Mouse (Mus musculus): Measurements from ENCODE around the gene Gabrr1.
"Not testable (repeated sequence)": the region's sequence is repeated elsewhere in the genome, so short reads cannot be mapped to it uniquely, and the experiment has no call there.

The Gabrr1 gene

GRCm38 (mm10) chr4:33132221-33132620 is at the start of gene Gabrr1:
Gabrr1 (plus strand) TSS chr4:33132521.
- H3K27me3 ChIP-seq (ENCODE audit: insufficient read depth, low read length): no peaks in the 10 kb centered on the region
- no peaks in the 10 kb centered on the region for H3K9me3 ChIP-seq (ENCODE audit: low read length)
- no peaks in the 10 kb centered on the region for H3K36me3 ChIP-seq (ENCODE audit: insufficient read depth, low read length)
- TF ChIP-seq POU5F1 (IDR thresholded peaks at IDR 0.05; ENCODE audit: borderline replicate concordance, low read length): no peak
- no peak for TF ChIP-seq CTCF (conservative IDR thresholded peaks at IDR 0.05; ENCODE audit: low read length)
- no peak for TF ChIP-seq NANOG (IDR thresholded peaks at IDR 0.05; ENCODE audit: borderline replicate concordance, low read length)
- no peak within 1 kb of the TSS for H3K4me3 ChIP-seq (replicated peaks; ENCODE audit: low read length)
- no peaks in the 10 kb centered on the region for H3K4me1 ChIP-seq (replicated peaks; ENCODE audit: low read depth, low read length)

GRCm38 (mm10) chr4:33099118-33099694 is 33.1 kb upstream of the Gabrr1 start:
- no peak overlapping the region for H3K4me3 ChIP-seq (replicated peaks; ENCODE audit: low read length)
- H3K9me3 ChIP-seq (ENCODE audit: low read length): peaks cover 9% of the 10 kb centered on the region
- no peaks in the 10 kb centered on the region for H3K4me1 ChIP-seq (replicated peaks; ENCODE audit: low read depth, low read length)
- no peaks in the 10 kb centered on the region for H3K27me3 ChIP-seq (ENCODE audit: insufficient read depth, low read length)
- no peaks in the 10 kb centered on the region for H3K36me3 ChIP-seq (ENCODE audit: insufficient read depth, low read length)
- TF ChIP-seq POU5F1 (IDR thresholded peaks at IDR 0.05; ENCODE audit: borderline replicate concordance, low read length): no peak
- no peak for TF ChIP-seq NANOG (IDR thresholded peaks at IDR 0.05; ENCODE audit: borderline replicate concordance, low read length)

DNA sequence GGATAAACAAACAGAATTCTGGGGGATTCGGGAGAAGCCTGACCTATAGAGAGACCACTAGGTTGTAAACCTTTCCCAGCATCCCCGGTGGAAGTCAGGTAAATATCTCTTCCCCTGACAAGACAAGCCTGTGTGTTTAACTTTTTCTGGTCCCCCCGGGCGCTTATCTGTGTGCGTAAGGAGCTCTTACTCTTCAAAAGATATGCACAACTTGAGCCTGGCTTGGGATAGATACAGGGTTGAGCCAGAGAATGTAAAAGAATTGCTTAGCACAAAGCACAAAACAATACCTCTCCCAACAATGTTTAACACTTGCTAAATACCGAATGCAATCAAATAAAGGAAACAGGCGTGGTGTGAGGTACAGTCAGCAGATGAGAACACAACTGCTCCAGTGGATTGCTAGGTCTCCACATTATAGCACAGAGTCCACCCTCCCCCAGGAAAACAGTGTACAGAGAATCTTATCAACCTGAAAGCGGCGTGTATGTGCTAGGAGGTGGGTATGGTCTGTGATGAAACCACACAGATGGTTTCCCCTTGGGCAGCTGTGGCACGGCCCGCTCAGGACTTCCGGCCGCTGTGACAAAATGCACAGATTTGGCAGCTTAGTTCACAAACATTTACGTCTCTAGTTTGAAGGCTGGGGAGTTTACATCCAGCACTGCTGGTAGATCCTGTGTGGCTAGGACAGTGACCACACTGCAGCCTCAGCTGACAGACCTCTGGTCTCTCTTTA is 22.4 kb upstream of the Gabrr1 start:
- TF ChIP-seq POU5F1 (IDR thresholded peaks at IDR 0.05; ENCODE audit: borderline replicate concordance, low read length) (no peak), CTCF (conservative IDR thresholded peaks at IDR 0.05; ENCODE audit: low read length) (no peak), NANOG (IDR thresholded peaks at IDR 0.05; ENCODE audit: borderline replicate concordance, low read length) (no peak)
- no peaks in the 10 kb centered on the region for H3K36me3 ChIP-seq (ENCODE audit: insufficient read depth, low read length)

DNA sequence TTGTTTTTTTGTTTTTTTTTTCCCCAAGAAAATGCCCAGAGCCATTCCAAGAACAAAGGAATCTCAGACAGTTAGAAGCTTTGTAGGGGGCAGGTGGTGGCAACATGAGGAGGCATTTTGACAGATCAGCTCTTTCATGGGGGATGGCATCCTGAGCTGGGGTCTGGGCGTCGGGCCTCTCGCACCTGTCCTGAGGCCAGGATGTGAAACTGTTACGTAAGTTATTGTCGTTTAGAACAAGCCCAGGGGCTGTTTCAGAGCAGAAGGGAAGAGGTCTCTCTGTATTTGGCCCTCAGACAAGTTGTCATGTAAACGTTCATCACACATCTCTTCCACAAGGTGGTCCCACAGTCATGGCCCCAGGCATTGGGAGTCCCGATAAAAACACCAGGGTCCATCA is 21.5 kb upstream of the Gabrr1 start:
- peaks cover 24% of the 10 kb centered on the region for H3K9me3 ChIP-seq (ENCODE audit: low read length)
- peaks cover 9% of the 10 kb centered on the region; the same call in 1 of the 2 replicates for H3K4me1 ChIP-seq (replicated peaks; ENCODE audit: low read depth, low read length)
- H3K36me3 ChIP-seq (ENCODE audit: insufficient read depth, low read length): no peaks in the 10 kb centered on the region
- no peak overlapping the region for H3K4me3 ChIP-seq (replicated peaks; ENCODE audit: low read length)
- TF ChIP-seq CTCF (conservative IDR thresholded peaks at IDR 0.05; ENCODE audit: low read length) (no peak), NANOG (IDR thresholded peaks at IDR 0.05; ENCODE audit: borderline replicate concordance, low read length) (no peak), POU5F1 (IDR thresholded peaks at IDR 0.05; ENCODE audit: borderline replicate concordance, low read length) (no peak)
- no peaks in the 10 kb centered on the region for H3K27me3 ChIP-seq (ENCODE audit: insufficient read depth, low read length)

More for the DNA sequence above, 22.4 kb upstream of the Gabrr1 start:
- Histone ChIP-seq H3K9me3 (ENCODE audit: low read length) (peaks cover 20% of the 10 kb centered on the region), H3K27me3 (ENCODE audit: insufficient read depth, low read length) (no peaks in the 10 kb centered on the region), H3K4me3 (replicated peaks; ENCODE audit: low read length) (no peak overlapping the region), H3K4me1 (replicated peaks; ENCODE audit: low read depth, low read length) (peaks cover 9% of the 10 kb centered on the region; the same call in 1 of the 2 replicates)

GRCm38 (mm10) chr4:33111358-33111757 is 21.0 kb upstream of the Gabrr1 start:
- Histone ChIP-seq H3K4me1 (replicated peaks; ENCODE audit: low read depth, low read length) (peaks cover 9% of the 10 kb centered on the region; the same call in 1 of the 2 replicates), H3K36me3 (ENCODE audit: insufficient read depth, low read length) (no peaks in the 10 kb centered on the region), H3K4me3 (replicated peaks; ENCODE audit: low read length) (no peak overlapping the region), H3K9me3 (ENCODE audit: low read length) (peaks cover 22% of the 10 kb centered on the region), H3K27me3 (ENCODE audit: insufficient read depth, low read length) (no peaks in the 10 kb centered on the region)
- TF ChIP-seq NANOG (IDR thresholded peaks at IDR 0.05; ENCODE audit: borderline replicate concordance, low read length): no peak
- TF ChIP-seq POU5F1 (IDR thresholded peaks at IDR 0.05; ENCODE audit: borderline replicate concordance, low read length): no peak
- no peak for TF ChIP-seq CTCF (conservative IDR thresholded peaks at IDR 0.05; ENCODE audit: low read length)

DNA sequence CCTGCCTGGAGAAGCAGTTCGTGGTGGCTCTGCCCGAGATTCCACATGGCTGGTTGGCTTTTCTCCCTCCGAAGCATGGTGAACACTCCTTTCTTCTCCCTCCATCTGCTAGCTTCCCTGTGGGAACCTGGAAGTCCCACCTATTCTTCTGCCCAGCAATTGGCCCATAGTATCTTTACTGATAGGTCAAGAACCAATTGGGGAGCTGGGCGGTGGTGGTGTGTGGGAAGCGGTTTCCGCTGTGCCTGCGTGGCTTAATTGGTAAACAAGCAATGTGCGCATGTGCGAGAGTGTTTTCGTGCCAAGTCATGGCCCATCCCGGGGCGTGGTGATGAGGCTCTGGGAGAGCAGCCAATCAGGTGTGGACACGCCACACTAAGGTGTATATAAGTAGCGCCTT is 19.5 kb upstream of the Gabrr1 start:
- H3K27me3 ChIP-seq (ENCODE audit: insufficient read depth, low read length); H3K36me3 ChIP-seq (ENCODE audit: insufficient read depth, low read length): not testable (repeated sequence)
- Histone ChIP-seq H3K4me1 (replicated peaks; ENCODE audit: low read depth, low read length) (peaks cover 17% of the 10 kb centered on the region), H3K9me3 (ENCODE audit: low read length) (peaks cover 11% of the 10 kb centered on the region; the same call in 1 of the 2 replicates), H3K4me3 (replicated peaks; ENCODE audit: low read length) (peak overlapping the region; percentile 43)

- peaks cover 16% of the 10 kb centered on the region for H3K9me3 ChIP-seq (ENCODE audit: low read length)
- not testable (repeated sequence) for H3K36me3 ChIP-seq (ENCODE audit: insufficient read depth, low read length); H3K27me3 ChIP-seq (ENCODE audit: insufficient read depth, low read length); H3K4me3 ChIP-seq (replicated peaks; ENCODE audit: low read length)
- peaks cover 16% of the 10 kb centered on the region for H3K4me1 ChIP-seq (replicated peaks; ENCODE audit: low read depth, low read length)
- peak; percentile 59 for TF ChIP-seq CTCF (conservative IDR thresholded peaks at IDR 0.05; ENCODE audit: low read length)
These were observed 13.2 kb upstream of the Gabrr1 start for GRCm38 (mm10) chr4:33119118-33119517.

DNA sequence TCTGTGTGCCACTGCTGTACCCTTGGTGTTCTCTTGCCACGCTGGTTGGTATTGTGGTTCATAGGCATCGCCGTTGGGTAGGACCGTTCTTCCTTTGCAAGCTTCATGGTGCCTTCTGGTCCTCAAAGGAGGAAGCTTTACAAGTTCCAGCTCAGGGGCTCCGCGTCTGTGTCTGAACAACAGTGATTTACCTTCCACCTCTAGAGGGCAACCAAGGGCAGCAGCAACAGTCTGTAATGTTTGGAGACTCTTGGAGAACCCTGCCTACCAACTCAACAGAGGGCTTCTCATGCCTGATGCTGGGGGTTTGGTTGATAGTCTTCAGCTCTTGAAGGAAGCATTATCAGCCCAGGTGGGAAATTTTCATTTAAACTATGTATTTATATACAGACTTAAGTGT is 7.8 kb upstream of the Gabrr1 start:
- TF ChIP-seq NANOG (IDR thresholded peaks at IDR 0.05; ENCODE audit: borderline replicate concordance, low read length) (no peak), CTCF (conservative IDR thresholded peaks at IDR 0.05; ENCODE audit: low read length) (peak; percentile 46)
- no peaks in the 10 kb centered on the region for H3K27me3 ChIP-seq (ENCODE audit: insufficient read depth, low read length)
- peaks cover 19% of the 10 kb centered on the region for H3K9me3 ChIP-seq (ENCODE audit: low read length)
- no peaks in the 10 kb centered on the region for H3K36me3 ChIP-seq (ENCODE audit: insufficient read depth, low read length)
- no peaks in the 10 kb centered on the region for H3K4me1 ChIP-seq (replicated peaks; ENCODE audit: low read depth, low read length)
- no peak overlapping the region for H3K4me3 ChIP-seq (replicated peaks; ENCODE audit: low read length)
